Mouse (Mus musculus) cerebellum, postnatal 36 days (tissue): ENCODE measurements around the gene Lrrk1.
A peak's percentile ranks its signal among the peaks of the same experiment; 100 is the strongest.

Source experiments
- DNase-seq, 2 experiments: peaks; one replicate each; pipeline ENCODE4 v3.0.0; 2021 to 2022; ENCODE audit warnings: mixed read lengths in 2 of 2

Gene Lrrk1

DNA sequence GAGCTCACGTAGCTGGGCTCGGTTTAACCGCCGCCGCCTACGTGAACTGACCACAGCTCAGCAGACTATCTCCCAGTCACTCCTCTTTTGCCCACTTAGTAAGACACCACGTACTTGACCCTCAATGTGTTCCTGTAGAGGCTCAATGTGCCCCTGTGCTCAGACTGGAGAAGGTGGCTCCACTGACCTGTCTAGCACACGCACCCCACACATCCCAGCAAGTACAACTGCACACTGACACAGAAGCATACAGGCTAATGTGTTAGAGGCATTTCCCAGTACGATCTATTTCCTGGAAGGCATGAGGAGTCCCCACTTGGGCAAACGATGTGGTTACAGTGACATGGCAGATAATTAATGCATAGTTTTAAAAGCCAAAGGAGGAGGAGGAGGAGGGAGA is 11.6 kb downstream of the Lrrk1 start:
- DNase-seq = no peak

DNA sequence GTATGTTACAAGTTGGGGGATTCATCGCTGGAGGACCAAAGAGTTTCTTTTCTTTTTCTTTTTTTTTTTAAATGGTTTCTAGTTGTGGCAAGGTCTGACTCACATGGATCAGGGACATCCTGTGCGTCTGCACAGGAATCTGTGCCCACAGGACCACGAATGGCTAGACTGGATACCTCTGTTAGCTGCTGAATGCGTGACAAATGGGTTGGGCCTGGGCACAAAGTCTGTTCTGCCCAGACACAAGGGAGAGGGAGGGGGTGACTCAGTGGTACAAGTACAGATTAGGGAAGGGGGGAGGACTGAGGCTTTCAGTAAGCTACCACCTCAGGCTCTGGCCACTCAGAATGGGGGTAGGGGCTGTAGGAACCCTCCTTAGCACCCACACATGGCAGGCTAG is 12.4 kb downstream of the Lrrk1 start:
- DNase-seq = no peak

DNA sequence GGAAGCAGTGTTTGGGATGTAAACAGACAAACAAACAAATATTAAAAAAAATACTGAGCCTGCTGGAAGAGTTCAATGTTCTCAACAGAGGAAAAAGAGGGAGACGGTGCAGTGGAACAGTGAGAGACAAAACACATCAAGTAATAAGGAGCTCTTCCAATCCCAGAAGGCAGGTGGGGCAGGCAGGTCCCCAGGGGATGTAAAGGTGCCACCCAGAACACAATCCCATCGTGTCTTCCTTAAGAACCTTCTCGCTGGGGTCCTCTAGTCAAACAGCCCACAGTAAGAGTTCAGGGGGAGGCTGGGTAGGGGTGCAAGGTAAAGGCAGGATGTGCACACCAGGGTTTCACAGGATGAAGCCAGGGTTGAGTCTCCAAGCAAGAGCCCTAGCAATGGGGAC is 14.8 kb downstream of the Lrrk1 start:
- DNase-seq = no peak

DNA sequence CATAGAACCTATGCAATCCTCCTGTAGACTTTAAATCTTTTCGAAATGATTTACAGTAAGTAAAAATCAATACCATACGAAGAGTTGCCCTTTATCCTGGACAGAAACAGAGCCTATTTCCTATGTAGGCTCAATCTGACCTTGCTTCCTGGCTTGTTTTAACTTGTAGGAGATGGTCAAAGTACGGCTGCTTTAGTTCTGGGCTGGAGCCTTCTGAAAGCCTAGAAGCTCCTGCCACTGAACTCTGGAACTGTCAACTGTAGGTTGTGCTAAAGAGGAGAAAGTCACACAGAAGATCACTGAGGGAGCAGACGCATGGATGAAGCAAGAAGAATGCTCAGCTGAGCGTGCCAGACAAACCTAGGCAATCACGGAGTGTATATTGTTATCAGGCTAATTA is 17.2 kb downstream of the Lrrk1 start:
- DNase-seq = no peak

DNA sequence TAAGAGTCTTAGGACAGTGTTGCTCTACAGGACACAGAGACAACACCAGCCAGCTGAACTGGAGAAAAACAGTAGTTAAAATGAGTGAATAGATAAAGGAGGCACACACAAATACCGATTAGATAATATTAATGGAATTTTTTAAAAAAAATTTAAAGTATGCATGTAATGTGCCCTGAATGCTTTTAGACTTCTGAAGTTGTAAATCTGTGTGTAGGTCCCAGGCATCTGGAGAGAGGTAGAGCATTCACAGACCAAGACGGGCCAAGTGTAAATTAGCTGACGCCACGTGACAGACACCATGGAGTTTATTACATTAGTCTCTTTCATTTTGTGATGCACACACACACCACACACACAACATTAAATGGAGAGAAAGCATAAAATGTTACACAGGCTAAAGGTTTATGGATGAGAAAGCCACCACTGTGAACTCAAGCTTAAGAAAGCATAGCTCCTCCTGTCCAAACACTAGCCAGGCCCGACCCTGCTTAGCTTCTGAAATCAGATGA is 18.2 kb downstream of the Lrrk1 start:
- no peak for DNase-seq

DNA sequence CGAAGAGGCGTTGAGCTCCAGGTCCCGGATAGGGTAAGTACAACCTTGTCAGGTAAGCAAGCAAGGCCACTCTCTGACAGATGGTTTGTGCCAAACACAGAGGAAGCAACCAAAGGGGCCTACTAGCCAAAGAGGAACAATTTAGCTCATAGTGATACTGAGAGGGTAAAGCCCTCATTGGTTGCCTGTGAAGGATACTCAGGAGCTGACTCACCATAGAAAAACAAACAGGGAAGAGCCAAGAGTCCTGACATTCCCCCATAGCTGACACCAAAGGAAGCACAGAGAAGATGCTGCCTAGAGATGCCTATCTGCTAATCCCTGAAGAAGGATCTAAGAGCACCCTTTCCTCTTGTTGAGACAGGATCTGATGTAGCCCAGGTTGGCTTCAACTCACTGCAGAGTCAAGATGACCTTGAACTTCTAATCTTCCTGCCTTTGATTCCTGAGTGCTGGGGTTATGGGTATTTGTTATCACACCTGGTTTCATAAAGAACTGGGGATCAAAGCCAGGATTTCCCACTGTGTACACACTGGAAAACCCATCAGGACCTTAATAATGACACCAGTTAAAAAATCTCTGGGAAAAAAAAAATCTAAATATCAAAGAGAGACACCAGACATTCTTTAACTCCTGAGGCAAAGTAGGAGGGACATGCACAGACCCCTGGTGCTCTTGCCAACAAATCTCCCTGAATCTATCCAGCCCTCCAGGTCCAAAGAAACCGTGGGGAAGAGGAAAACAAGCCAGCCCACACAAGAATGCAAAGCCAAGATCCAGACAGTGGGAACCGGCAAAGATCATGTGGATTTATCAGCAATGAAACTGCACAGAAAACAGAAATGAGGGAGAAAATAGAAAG is 18.8 kb downstream of the Lrrk1 start:
- no peak for DNase-seq

DNA sequence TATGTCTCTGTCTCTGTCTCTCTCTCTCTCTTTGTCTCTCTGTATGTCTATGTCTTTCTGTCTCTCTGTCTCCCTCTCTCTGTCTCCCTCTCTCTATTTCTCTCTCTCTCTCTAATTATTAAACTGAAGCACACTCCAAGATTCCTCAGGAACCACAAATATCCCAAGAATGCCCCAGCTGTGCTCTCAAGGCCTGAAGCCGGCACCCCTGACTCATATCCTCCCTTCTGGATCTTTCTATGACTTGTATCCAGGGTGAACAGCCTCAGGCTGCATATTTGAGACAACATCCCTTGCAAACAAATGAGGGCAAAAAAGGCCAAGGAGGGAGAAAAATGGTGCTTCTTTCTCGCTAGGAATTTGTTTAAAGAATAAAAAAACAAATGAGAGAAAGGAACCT is 22.2 kb downstream of the Lrrk1 start, which contains the start of gene Gm10974:
Gene Gm10974 (plus strand): TSS at position 2 of the 400 bp plus-strand sequence.
- DNase-seq = no peak

DNA sequence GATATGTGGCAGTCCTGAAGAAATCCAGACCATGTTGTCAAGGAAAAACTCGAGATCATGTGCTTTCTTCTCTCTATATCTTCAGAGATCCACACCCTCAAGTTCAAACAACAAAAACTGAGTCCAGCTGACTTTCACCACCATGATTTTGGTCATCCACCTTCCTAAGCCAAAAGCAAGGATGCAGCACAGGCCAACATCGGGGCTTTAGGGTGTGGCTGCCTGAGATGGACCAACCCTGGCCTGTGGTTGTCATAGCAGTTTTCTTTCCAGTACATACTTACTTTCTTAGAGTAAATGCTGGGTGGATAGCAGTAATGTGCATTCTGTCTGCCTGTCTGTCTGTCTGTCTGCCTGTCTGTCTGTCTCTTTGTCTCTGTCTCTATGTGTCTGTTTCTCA is 22.7 kb downstream of the Lrrk1 start:
- no peak for DNase-seq

DNA sequence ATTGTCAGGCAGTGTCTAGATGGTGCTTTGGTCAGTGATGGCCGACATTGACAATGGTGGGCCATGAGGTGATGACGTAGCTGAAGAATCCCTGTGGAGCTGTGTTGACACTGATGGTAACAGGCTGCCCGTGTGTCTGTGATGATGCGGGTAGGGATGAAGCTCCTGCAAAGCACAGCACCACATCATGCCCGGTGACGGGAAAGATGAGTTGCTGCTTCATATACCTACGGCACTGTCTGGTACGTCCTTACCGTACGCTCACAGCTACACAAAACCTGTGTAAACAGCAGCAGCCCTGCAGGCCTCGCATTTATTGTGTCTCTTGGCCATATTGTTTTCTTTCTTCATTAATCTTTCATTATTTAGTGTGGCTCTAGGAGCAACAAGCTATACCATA is 23.7 kb downstream of the Lrrk1 start:
- no peak for DNase-seq

DNA sequence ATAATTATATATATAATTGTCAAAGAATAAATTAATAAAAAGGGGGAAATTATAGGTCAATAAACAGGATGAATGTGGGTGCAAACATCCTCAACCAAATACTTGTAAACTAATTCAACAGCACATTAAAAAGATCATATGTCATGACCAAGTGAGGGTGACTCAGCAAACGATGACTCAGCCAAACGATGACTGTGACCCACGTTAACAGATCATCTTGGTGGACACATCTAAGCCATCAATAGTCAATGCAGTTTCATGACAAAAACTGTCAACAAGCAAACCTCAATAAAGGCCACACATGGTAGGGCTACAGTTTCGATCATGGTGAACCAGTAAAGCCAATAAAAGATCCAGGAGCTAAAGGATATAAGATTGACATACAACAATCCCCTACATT is 29.1 kb downstream of the Lrrk1 start:
- DNase-seq = no peak

DNA sequence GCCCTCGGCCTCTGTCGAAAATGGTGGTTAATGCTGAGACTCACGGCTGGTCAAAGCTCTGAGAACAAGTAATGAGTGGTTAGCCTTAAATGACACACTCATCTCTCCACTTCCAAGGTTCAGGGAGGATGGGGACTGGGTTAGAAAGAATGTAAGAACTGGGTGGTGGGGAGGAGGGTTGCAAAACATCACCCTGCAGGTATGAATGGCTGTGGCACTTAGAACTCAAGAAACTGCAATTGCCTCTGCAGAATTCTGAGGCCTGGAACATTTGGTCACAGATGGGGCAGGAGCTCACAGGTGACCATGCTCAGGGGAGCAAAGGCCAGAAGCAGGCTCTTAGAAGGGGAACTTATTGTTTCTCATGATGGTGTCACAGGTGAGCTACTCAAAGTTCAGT is 29.7 kb downstream of the Lrrk1 start:
- no peak for DNase-seq

DNA sequence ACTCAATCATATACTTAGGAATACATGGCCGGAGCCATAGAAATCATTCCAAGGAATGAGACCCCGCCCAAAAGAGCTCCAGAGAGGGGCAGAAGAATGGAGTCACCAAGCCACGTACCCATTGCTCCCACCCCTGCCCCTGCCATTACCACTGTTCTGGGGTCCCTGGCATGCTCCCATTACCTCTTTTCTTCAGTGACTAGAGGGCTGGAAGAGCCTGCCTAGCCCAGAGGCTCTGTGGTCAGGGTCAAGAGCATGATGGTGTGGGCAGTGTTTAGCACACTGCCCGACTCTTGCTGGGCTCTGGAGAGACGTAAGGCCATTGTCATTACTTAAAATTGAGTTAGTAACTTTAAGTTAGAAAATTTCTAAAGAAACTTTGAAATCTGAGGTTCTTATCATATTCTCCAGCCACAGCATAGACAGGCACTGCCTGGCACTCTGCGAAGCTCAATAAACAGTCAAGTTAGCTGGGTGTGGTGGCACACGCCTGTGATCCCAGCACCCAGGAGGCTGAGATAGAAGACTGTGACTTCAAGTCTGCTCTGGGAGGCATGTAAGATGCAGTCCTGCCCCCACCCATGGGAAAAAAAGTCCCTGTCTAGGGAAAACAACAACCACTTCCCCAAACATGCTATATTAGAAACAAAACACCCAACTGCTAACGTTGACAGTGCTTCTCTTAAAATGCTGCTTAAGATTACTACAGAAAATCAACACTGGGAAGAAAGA is 32.2 kb downstream of the Lrrk1 start:
- DNase-seq = no peak

DNA sequence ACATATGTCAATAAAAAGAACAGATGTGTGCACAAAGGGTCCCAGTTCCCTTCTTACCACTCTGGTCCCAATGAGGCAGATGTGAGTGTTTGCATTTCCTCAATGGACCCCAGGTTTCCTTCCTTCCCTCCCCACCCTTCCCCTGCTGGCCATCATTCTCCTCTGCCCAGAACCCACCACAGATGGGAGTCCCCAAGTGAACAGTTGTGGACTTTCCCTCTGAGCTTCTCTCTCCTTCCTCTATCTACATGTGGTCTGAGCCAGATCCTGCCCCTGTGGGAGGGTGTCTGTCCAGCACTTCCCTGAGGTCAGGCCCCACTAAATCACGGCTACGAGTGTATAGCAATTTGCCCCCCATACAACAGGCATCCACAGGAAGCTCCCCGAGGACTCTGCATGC is 33.2 kb downstream of the Lrrk1 start:
- no peak for DNase-seq

DNA sequence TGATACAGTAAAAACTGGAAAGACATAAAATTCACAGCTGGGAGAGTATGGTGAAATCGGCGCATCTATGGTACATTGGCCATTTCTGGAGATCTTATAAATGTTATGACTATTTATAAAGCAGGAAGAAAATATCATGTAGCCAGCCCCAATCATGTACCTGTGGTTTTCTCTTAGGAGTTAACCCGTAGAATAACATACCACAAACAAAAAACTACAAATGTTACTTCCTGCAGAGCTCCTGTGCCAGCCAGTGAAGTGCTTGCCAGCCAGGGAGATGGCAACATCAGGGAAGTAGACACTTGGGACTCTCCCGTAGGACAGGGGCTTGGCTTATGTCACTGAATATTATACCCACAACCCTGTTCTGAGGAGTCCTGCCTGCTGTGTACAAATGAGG is 37.1 kb downstream of the Lrrk1 start:
- DNase-seq = no peak

DNA sequence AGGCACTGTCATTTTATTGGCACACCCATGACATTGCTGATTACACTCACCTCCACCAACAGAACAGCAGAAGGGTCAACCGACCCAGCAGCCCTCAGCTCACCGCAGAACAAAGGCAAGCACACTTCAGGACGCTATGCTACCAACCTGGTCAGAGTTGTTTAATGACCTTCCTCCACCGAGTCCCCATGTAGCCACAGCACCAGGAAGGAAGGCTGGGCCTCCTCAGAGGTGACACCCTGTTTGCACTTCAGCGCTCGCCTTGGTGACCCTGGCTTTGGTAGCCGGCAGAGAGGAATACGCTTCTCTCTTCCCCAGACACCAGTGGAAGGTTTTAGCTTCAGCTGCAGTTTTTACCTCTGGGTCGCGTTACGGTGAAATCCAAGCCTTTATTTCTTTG is 38.5 kb downstream of the Lrrk1 start:
- DNase-seq = no peak

DNA sequence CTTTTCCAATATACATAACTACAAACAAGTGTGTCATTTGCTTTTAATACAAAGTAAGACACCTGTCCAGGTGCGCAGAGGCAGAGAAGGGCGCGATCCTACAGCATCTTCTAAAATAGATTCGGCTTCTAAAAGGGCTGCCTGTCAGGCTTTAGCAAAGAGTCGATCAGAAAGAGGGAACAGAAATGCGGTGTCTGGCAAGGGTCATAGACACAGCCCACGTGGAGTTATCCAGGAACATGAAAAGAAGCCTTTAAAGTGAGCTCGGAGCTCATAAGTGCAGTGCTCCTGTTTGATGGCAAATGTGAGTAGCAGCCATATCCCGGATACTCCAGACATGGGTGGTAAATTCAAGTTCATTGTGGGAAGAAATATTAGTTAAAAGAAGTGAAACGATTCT is 39.6 kb downstream of the Lrrk1 start:
- no peak for DNase-seq

DNA sequence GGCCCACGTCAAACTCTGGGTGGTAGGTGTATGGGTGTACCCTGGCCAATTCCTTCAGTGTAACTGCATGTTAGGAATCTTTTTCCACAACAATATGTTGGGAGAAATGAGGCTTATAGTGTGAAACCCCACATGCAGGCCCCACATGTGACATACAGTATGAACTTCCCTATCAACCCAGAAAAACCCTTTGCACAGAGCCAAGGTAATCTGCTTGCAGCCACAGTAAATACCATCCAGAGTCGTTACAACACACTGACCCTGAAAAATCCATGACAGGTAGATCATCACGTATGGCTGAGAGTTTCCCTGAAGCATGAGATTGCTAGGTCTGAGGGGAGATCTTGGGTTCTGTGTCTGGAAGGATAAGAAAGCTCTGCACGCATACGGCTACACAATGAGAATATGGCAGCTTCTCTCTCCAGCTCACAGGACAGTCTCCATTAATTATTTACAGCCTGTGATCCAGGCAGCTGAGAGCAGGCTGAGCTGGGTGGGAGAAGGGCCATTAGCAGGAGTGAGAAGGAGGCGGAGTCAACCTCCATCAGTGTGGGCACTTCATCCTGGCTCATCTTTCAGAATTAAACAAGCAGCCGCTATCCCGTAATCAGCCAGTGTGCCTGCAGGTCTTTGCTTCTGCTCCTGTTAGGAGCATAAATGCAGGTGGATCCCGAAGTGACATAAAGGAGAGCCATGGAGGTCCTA is 41.0 kb downstream of the Lrrk1 start:
- DNase-seq = no peak

DNA sequence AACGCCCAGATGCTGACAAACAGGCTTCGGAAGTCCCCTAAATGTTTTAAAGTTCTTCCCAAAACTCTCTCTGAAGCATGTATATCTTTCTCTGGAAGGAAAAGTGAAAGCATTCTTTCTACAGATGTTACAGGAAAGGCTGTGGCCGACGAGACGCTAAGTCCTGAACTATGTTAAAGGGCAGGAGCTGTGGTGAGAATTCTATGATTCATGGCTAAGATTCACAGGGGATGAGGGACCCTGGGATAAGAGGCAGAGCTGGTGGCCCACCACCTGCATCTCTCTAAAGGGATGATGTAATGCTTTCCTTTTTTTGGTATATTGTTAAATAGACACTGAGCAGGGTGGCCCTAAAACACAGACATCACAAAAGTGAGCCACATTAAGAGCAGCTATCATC is 44.8 kb downstream of the Lrrk1 start:
- no peak for DNase-seq

DNA sequence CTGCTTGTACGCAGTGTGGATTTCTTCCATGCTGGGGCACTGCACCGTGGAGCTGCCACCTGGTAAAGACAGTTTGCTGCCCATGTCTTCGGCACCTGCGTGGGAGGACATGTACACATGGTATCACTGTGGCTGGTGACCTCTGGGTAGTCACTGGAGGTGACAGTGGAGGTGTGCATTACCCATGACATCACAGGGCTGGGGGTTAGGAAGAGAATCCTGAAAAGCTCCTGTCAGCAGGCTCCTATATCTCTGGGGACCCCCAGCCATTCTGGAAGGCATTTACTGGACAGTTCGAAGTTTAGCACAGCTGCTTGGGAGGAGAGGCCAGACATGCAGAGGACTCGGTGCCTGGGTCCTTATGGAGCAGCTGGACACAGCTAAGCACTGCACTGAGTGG is 45.3 kb downstream of the Lrrk1 start:
- DNase-seq = no peak

DNA sequence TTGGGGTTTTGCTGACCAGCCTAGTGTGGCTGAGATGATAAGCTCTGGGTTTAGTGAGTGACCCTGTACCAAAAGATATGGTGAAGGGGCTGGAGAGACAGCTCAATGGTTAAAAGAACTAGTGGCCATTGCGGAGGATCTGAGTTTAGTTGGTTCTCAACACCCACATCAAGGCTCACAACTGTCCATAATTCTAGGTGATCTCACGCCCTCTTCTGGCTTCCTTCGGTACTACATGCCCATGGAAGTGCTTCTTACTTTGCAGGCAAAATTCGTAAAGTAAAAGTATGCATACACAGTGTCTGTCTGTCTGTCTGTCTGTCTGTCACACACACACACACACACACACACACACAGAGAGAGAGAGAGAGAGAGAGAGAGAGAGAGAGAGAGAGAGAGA is 45.8 kb downstream of the Lrrk1 start:
- peak in 1 of 2 experiments; percentile 16 for DNase-seq

DNA sequence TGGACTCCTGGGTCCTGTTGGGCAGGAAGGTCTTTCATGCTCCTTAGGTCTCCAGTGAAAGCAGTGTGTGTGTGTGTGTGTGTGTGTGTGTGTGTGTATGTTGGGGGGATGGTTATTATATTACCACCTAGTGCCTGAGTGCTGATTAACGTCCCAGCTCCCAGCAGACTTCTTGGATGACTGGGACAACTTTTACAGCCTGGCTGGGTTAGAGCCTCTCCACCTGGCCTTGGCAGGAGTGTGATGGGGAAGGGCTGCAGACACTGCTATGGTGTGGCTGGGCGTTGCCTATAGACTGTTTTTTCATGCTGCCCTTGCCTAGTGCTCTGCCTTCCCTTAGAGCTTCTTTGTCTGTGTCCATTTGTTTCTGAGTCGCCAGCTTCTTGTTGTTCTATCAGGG is 48.1 kb downstream of the Lrrk1 start:
- no peak for DNase-seq

DNA sequence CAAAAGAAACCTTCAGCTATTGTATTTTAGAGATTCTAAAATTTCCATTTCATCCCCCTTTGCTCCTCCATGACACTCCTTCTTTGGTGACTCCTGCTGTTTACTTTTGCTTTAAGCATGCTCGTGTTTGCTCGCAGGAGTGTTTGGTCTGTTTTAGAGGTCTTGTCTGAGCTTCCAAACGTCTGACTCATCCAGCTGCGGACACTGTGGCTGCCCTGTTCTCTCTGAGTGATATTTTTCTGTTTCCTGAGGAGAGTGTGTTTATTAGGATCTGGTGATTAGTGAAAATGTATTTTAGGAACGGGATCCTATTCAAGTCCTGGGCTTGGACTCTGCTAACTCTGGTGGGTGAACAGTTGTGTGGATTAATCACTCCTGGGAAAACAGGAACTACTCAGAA is 48.5 kb downstream of the Lrrk1 start:
- no peak for DNase-seq

DNA sequence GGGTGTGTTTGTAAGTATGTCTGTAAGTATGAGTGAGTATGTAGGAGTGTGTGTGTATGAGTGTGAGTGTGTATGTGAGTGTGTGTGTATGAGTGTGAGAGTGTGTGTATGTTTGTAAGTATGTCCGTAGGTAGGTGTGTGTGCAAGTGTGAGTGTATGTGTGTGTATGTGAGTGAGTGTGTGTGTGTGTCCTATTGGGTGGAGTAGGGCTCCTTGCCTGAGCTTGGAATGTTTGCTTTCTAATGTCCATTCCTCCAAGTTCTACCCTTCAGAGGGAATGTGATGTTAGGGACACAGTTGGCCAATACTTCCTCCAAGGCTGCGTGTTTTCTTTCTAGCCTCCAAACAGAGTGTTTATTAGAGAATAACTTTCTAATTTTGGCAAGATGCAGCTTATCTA is 51.2 kb downstream of the Lrrk1 start:
- no peak for DNase-seq
